Mouse (Mus musculus): Measurements from ENCODE around the gene Ggt7. TPM values are rescaled to one million over a fixed set of nuclear protein-coding genes. Genes with fewer than 3 reads are reported as not detected.
"Not testable (repeated sequence)": the region's sequence is repeated elsewhere in the genome, so short reads cannot be mapped to it uniquely, and the experiment has no call there.

The Ggt7 gene
- 1 to 10 TPM; 3.0 to 4.7 TPM for total RNA-seq (2021)
- long read RNA-seq, experiment 1, transcript Ggt7-201 (15 exons, 2,614 nt) = major isoform, 6 of 8 reads
- long read RNA-seq, experiment 1, partial matches to known transcripts = 0 of 8 reads
- long read RNA-seq, experiment 1, other reads (novel, unspliced or antisense) = 2 of 8 reads
- long read RNA-seq, experiment 2, transcript Ggt7-201 (15 exons, 2,614 nt) = major isoform, 12 of 18 reads
- long read RNA-seq, experiment 2, partial matches to known transcripts = 2 of 18 reads
- long read RNA-seq, experiment 2, other reads (novel, unspliced or antisense) = 4 of 18 reads

- peak; percentile 97 for DNase-seq (ENCODE audit: low spot score in 2 of 2)
These were observed at the start of gene Ggt7, which contains the start of gene Acss2 for GRCm38 (mm10) chr2:155517455-155518423. Gene Ggt7 (minus strand): TSS chr2:155518237. Gene Acss2 (plus strand): TSS chr2:155517948.

- no peak for DNase-seq (ENCODE audit: low spot score in 2 of 2)
These were observed 49.7 kb upstream of the Ggt7 start for GRCm38 (mm10) chr2:155567751-155568150.

GRCm38 (mm10) chr2:155562934-155563333, 44.9 kb upstream of the Ggt7 start:
- no peak for DNase-seq (ENCODE audit: low spot score in 2 of 2)

GRCm38 (mm10) chr2:155562209-155562608, 44.2 kb upstream of the Ggt7 start:
- no peak for DNase-seq (ENCODE audit: low spot score in 2 of 2)

GRCm38 (mm10) chr2:155554426-155554985, 36.5 kb upstream of the Ggt7 start:
- no peak for DNase-seq (ENCODE audit: low spot score in 2 of 2)

- no peak for DNase-seq (ENCODE audit: low spot score in 2 of 2)
These were observed 34.9 kb upstream of the Ggt7 start for GRCm38 (mm10) chr2:155552949-155553354.

GRCm38 (mm10) chr2:155552336-155552735, 34.3 kb upstream of the Ggt7 start:
- DNase-seq (ENCODE audit: low spot score in 2 of 2) = no peak

GRCm38 (mm10) chr2:155546955-155547354, 28.9 kb upstream of the Ggt7 start:
- no peak for DNase-seq (ENCODE audit: low spot score in 2 of 2)

GRCm38 (mm10) chr2:155540822-155541458, 22.9 kb upstream of the Ggt7 start:
- DNase-seq (ENCODE audit: low spot score in 2 of 2) = peak in 1 of 2 experiments; percentile 42

- no peak for DNase-seq (ENCODE audit: low spot score in 2 of 2)
These were observed 21.7 kb upstream of the Ggt7 start for GRCm38 (mm10) chr2:155539696-155540095.

- not testable (repeated sequence) for DNase-seq (ENCODE audit: low spot score in 2 of 2)
These were observed 20.5 kb upstream of the Ggt7 start for GRCm38 (mm10) chr2:155538463-155539057.

- DNase-seq (ENCODE audit: low spot score in 2 of 2) = no peak
These were observed 19.9 kb upstream of the Ggt7 start for GRCm38 (mm10) chr2:155537761-155538462.

- DNase-seq (ENCODE audit: low spot score in 2 of 2) = no peak
These were observed 18.3 kb upstream of the Ggt7 start for GRCm38 (mm10) chr2:155536292-155536691.

GRCm38 (mm10) chr2:155527367-155527766, 9.3 kb upstream of the Ggt7 start:
- no peak for DNase-seq (ENCODE audit: low spot score in 2 of 2)

- no peak for DNase-seq (ENCODE audit: low spot score in 2 of 2)
These were observed 6.3 kb upstream of the Ggt7 start for GRCm38 (mm10) chr2:155524378-155524777.

- DNase-seq (ENCODE audit: low spot score in 2 of 2) = no peak
These were observed 5.7 kb upstream of the Ggt7 start for GRCm38 (mm10) chr2:155523706-155524105.

GRCm38 (mm10) chr2:155518531-155519270, 664 bp upstream of the Ggt7 start:
- no peak for DNase-seq (ENCODE audit: low spot score in 2 of 2)

- peak; percentile 60 to 64 for DNase-seq (ENCODE audit: low spot score in 2 of 2)
These were observed 2.1 kb downstream of the Ggt7 start for GRCm38 (mm10) chr2:155515941-155516340.

- peak; percentile 54 to 68 for DNase-seq (ENCODE audit: low spot score in 2 of 2)
These were observed 3.4 kb downstream of the Ggt7 start for GRCm38 (mm10) chr2:155514666-155515065.
